Mouse (Mus musculus): ENCODE results near the gene Usp30. TPM values are rescaled to one million over a fixed set of nuclear protein-coding genes. Genes with fewer than 3 reads are reported as not detected.

Gene Usp30
- 16.7 and 19.0 TPM in 2 replicates for polyA plus RNA-seq (2015; fragmentation: Nextera tagmentation; extraction: Ambion mirVana)

GRCm38 (mm10) chr5:114065161-114065560, at the start of gene Usp30:
TSS of gene Usp30 (plus strand) at chr5:114065461.
- Histone ChIP-seq H3K36me3 (peaks cover 30% of the 10 kb centered on the region), H3K9ac (replicated peaks) (no peak within 1 kb of the TSS), H3K9me3 (no peaks in the 10 kb centered on the region), H3K27me3 (no peaks in the 10 kb centered on the region), H3K4me2 (replicated peaks) (no peak within 1 kb of the TSS), H3K27ac (no peak within 1 kb of the TSS), H3K4me3 (replicated peaks) (no peak within 1 kb of the TSS), H3K4me1 (replicated peaks) (no peaks in the 10 kb centered on the region)
- 98% methylated on average over 6 of the region's 6 CpGs for WGBS
- ATAC-seq: no peak

GRCm38 (mm10) chr5:114024390-114024789, 40.9 kb upstream of the Usp30 start:
- Histone ChIP-seq H3K4me3 (replicated peaks) (no peak overlapping the region), H3K27ac (no peak overlapping the region), H3K36me3 (peaks cover 24% of the 10 kb centered on the region), H3K9me3 (no peaks in the 10 kb centered on the region), H3K4me2 (replicated peaks) (no peak overlapping the region), H3K4me1 (replicated peaks) (peaks cover 10% of the 10 kb centered on the region), H3K9ac (replicated peaks) (no peak overlapping the region), H3K27me3 (no peaks in the 10 kb centered on the region)
- WGBS: 64% methylated on average over 6 of the region's 6 CpGs
- ATAC-seq: 0 out of 2 replicates have a peak, but pooled peaks have one; percentile 28

GRCm38 (mm10) chr5:114024885-114025284, 40.4 kb upstream of the Usp30 start:
- Histone ChIP-seq H3K9me3 (no peaks in the 10 kb centered on the region), H3K36me3 (peaks cover 29% of the 10 kb centered on the region), H3K27ac (no peak overlapping the region), H3K4me2 (replicated peaks) (0 out of 2 replicates have a peak overlapping the region, but pooled peaks have one; percentile 6), H3K4me3 (replicated peaks) (no peak overlapping the region), H3K4me1 (replicated peaks) (peaks cover 10% of the 10 kb centered on the region), H3K27me3 (no peaks in the 10 kb centered on the region), H3K9ac (replicated peaks) (no peak overlapping the region)
- WGBS: 11% methylated on average over 10 of the region's 10 CpGs
- ATAC-seq: peak; percentile 64

- Histone ChIP-seq H3K9ac (replicated peaks) (no peak overlapping the region), H3K4me1 (replicated peaks) (peaks cover 12% of the 10 kb centered on the region), H3K27me3 (no peaks in the 10 kb centered on the region), H3K9me3 (no peaks in the 10 kb centered on the region), H3K4me2 (replicated peaks) (no peak overlapping the region), H3K36me3 (peaks cover 49% of the 10 kb centered on the region), H3K27ac (no peak overlapping the region), H3K4me3 (replicated peaks) (no peak overlapping the region)
- ATAC-seq: no peak
- WGBS: 90% methylated on average over 12 of the region's 12 CpGs
Measured at GRCm38 (mm10) chr5:114027217-114027944, 37.9 kb upstream of the Usp30 start.

- Histone ChIP-seq H3K4me2 (replicated peaks) (no peak overlapping the region), H3K27ac (no peak overlapping the region), H3K27me3 (no peaks in the 10 kb centered on the region), H3K9ac (replicated peaks) (no peak overlapping the region), H3K36me3 (peaks cover 53% of the 10 kb centered on the region), H3K4me3 (replicated peaks) (no peak overlapping the region), H3K4me1 (replicated peaks) (peaks cover 12% of the 10 kb centered on the region), H3K9me3 (no peaks in the 10 kb centered on the region)
- no peak for ATAC-seq
- WGBS: 92% methylated on average over 12 of the region's 12 CpGs
Measured at GRCm38 (mm10) chr5:114028111-114028510, 37.1 kb upstream of the Usp30 start.

GRCm38 (mm10) chr5:114030652-114031051, 34.6 kb upstream of the Usp30 start:
- ATAC-seq: no peak
- H3K4me2 ChIP-seq (replicated peaks): no peak overlapping the region
- H3K4me3 ChIP-seq (replicated peaks): no peak overlapping the region
- H3K9me3 ChIP-seq: no peaks in the 10 kb centered on the region
- H3K27me3 ChIP-seq: no peaks in the 10 kb centered on the region
- WGBS: 93% methylated on average over 12 of the region's 12 CpGs
- H3K4me1 ChIP-seq (replicated peaks): 0 out of 2 replicates have a peak, but pooled peaks cover 2% of the 10 kb centered on the region
- H3K27ac ChIP-seq: no peak overlapping the region
- peaks cover 71% of the 10 kb centered on the region for H3K36me3 ChIP-seq
- H3K9ac ChIP-seq (replicated peaks): no peak overlapping the region

- Histone ChIP-seq H3K27me3 (no peaks in the 10 kb centered on the region), H3K9ac (replicated peaks) (no peak overlapping the region), H3K4me3 (replicated peaks) (no peak overlapping the region), H3K9me3 (no peaks in the 10 kb centered on the region), H3K4me1 (replicated peaks) (0 out of 2 replicates have a peak, but pooled peaks cover 2% of the 10 kb centered on the region), H3K4me2 (replicated peaks) (no peak overlapping the region), H3K27ac (no peak overlapping the region), H3K36me3 (peaks cover 69% of the 10 kb centered on the region)
- 82% methylated on average over 3 of the region's 3 CpGs for WGBS
- no peak for ATAC-seq
Measured at GRCm38 (mm10) chr5:114032161-114032763, 33.0 kb upstream of the Usp30 start.

GRCm38 (mm10) chr5:114034393-114034792, 30.9 kb upstream of the Usp30 start:
- Histone ChIP-seq H3K9me3 (no peaks in the 10 kb centered on the region), H3K27me3 (no peaks in the 10 kb centered on the region), H3K4me2 (replicated peaks) (no peak overlapping the region), H3K36me3 (peaks cover 58% of the 10 kb centered on the region), H3K4me1 (replicated peaks) (0 out of 2 replicates have a peak, but pooled peaks cover 2% of the 10 kb centered on the region), H3K9ac (replicated peaks) (no peak overlapping the region), H3K4me3 (replicated peaks) (no peak overlapping the region), H3K27ac (no peak overlapping the region)
- WGBS: 87% methylated on average over 7 of the region's 7 CpGs
- no peak for ATAC-seq

- 44% methylated on average over 10 of the region's 10 CpGs for WGBS
- no peak overlapping the region for H3K9ac ChIP-seq (replicated peaks)
- no peaks in the 10 kb centered on the region for H3K27me3 ChIP-seq
- H3K4me1 ChIP-seq (replicated peaks): no peaks in the 10 kb centered on the region
- H3K4me3 ChIP-seq (replicated peaks): no peak overlapping the region
- H3K9me3 ChIP-seq: no peaks in the 10 kb centered on the region
- ATAC-seq: no peak
- H3K4me2 ChIP-seq (replicated peaks): no peak overlapping the region
- H3K27ac ChIP-seq: no peak overlapping the region
- H3K36me3 ChIP-seq: peaks cover 50% of the 10 kb centered on the region
Measured at GRCm38 (mm10) chr5:114035111-114035510, 30.1 kb upstream of the Usp30 start.

- H3K36me3 ChIP-seq: peaks cover 50% of the 10 kb centered on the region
- H3K4me1 ChIP-seq (replicated peaks): 0 out of 2 replicates have a peak, but pooled peaks cover 5% of the 10 kb centered on the region
- H3K27ac ChIP-seq: no peak overlapping the region
- 0 out of 2 replicates have a peak, but pooled peaks cover 6% of the 10 kb centered on the region for H3K27me3 ChIP-seq
- H3K4me3 ChIP-seq (replicated peaks): no peak overlapping the region
- WGBS: 25% methylated on average over 7 of the region's 8 CpGs
- no peak overlapping the region for H3K9ac ChIP-seq (replicated peaks)
- no peaks in the 10 kb centered on the region for H3K9me3 ChIP-seq
- no peak for ATAC-seq
- no peak overlapping the region for H3K4me2 ChIP-seq (replicated peaks)
Measured at GRCm38 (mm10) chr5:114040508-114040907, 24.8 kb upstream of the Usp30 start.

GRCm38 (mm10) chr5:114040911-114041310, 24.4 kb upstream of the Usp30 start:
- Histone ChIP-seq H3K27ac (no peak overlapping the region), H3K4me2 (replicated peaks) (no peak overlapping the region), H3K4me1 (replicated peaks) (0 out of 2 replicates have a peak, but pooled peaks cover 5% of the 10 kb centered on the region), H3K36me3 (peaks cover 51% of the 10 kb centered on the region), H3K9ac (replicated peaks) (no peak overlapping the region), H3K9me3 (no peaks in the 10 kb centered on the region), H3K27me3 (0 out of 2 replicates have a peak, but pooled peaks cover 6% of the 10 kb centered on the region), H3K4me3 (replicated peaks) (no peak overlapping the region)
- 64% methylated on average over 1 of the region's 1 CpGs for WGBS
- no peak for ATAC-seq

GRCm38 (mm10) chr5:114041327-114041930, 23.8 kb upstream of the Usp30 start:
- Histone ChIP-seq H3K4me2 (replicated peaks) (no peak overlapping the region), H3K9ac (replicated peaks) (no peak overlapping the region), H3K4me3 (replicated peaks) (no peak overlapping the region), H3K27ac (no peak overlapping the region), H3K36me3 (peaks cover 51% of the 10 kb centered on the region), H3K27me3 (0 out of 2 replicates have a peak, but pooled peaks cover 6% of the 10 kb centered on the region), H3K4me1 (replicated peaks) (0 out of 2 replicates have a peak, but pooled peaks cover 5% of the 10 kb centered on the region), H3K9me3 (no peaks in the 10 kb centered on the region)
- no peak for ATAC-seq
- 24% methylated on average over 15 of the region's 15 CpGs for WGBS

Data from midbrain, embryonic 13.5 days (tissue).